ENCODE assay signal across 11 mouse cellular contexts in genomic region chr8:95987011-95987440, GRCm38 (mm10).
DNase-seq lines count a peak whose midpoint lies in the region; ATAC-seq and TF ChIP-seq lines count a peak whose summit lies in the region.
"Had no signal": no experiment of that assay in that cellular context is flagged by ENCODE, and none has a peak within 500 bp of the region (broad histone marks: within the 10 kb centered on the region; RNA-seq: fewer than 3 reads in every experiment).

No protein-coding gene starts in this region.

- H3K4me2 ChIP-seq in kidney, embryonic 15.5 days = peak overlapping the region; percentile 45
- peak overlapping the region; percentile 38 for H3K4me2 ChIP-seq in embryonic facial prominence, embryonic 14.5 days (ENCODE audit: low read depth, low read length)
- no peak overlapping the region for H3K4me2 ChIP-seq in liver, embryonic 11.5 days

- no peak for DNase-seq in kidney, adult 8-10 months
- peak; percentile 9 for DNase-seq in embryonic facial prominence, embryonic 14.5 days (ENCODE audit: low spot score)
- peak; percentile 10 to 17 for DNase-seq in left cerebral cortex, adult 18-20 months (ENCODE audit: low spot score in 2 of 2)
- no peak for DNase-seq in thymus, postnatal 0 days (ENCODE audit: low spot score)
- DNase-seq in gastrocnemius, postnatal 10 days = no peak
- no peak for DNase-seq in liver, embryonic 11.5 days (ENCODE audit: low spot score)
- DNase-seq: cerebellum, adult 9-10 months had no signal

- H3K4me3 ChIP-seq in kidney, embryonic 15.5 days (replicated peaks) = no peak overlapping the region
- peak overlapping the region; percentile 13; the same call in 1 of the 2 replicates for H3K4me3 ChIP-seq in embryonic facial prominence, embryonic 14.5 days (ENCODE audit: low read depth, low read length)
- H3K4me3 ChIP-seq in olfactory bulb, adult 2 months (ENCODE audit: insufficient read depth, low read depth, low read length) = 0 out of 2 replicates have a peak overlapping the region, but pooled peaks have one; percentile 12
- no peak overlapping the region for H3K4me3 ChIP-seq in liver, embryonic 11.5 days (ENCODE audit: low read depth, low read length)

- TF ChIP-seq POLR2A in olfactory bulb, adult 2 months (IDR thresholded peaks at IDR 0.05; ENCODE audit: insufficient read depth, low read depth, low read length) = no peak

- H3K9ac ChIP-seq in kidney, embryonic 15.5 days = no peak overlapping the region
- no peak overlapping the region for H3K9ac ChIP-seq in embryonic facial prominence, embryonic 14.5 days (ENCODE audit: low read depth, low read length)
- H3K9ac ChIP-seq in liver, embryonic 11.5 days (ENCODE audit: low read depth, low read length) = no peak overlapping the region
- H3K9ac ChIP-seq: liver, embryonic 14.5 days had no signal

- ATAC-seq in kidney, embryonic 15.5 days (replicated peaks; ENCODE audit: low FRiP score) = no peak; the same call in 1 of the 2 replicates
- ATAC-seq in embryonic facial prominence, embryonic 14.5 days (ENCODE audit: low read depth) = no peak
- ATAC-seq in liver, embryonic 11.5 days (replicated peaks; ENCODE audit: low FRiP score) = no peak

- no peak for TF ChIP-seq CTCF in olfactory bulb, adult 2 months (IDR thresholded peaks at IDR 0.05; ENCODE audit: insufficient read depth, low read depth, low read length)

- H3K27me3 ChIP-seq in kidney, embryonic 15.5 days = no peaks in the 10 kb centered on the region
- no peaks in the 10 kb centered on the region for H3K27me3 ChIP-seq in embryonic facial prominence, embryonic 14.5 days (replicated peaks; ENCODE audit: control insufficient read depth, insufficient read depth, low read length)
- no peaks in the 10 kb centered on the region for H3K27me3 ChIP-seq in liver, embryonic 11.5 days (replicated peaks; ENCODE audit: control insufficient read depth, insufficient read depth, low read length)

- 19% methylated on average over 10 of the region's 10 CpGs for WGBS in kidney, embryonic 15.5 days
- WGBS in embryonic facial prominence, embryonic 14.5 days = 22% methylated on average over 10 of the region's 10 CpGs
- 8% methylated on average over 10 of the region's 10 CpGs for WGBS in olfactory bulb, adult 2 months
- WGBS in liver, embryonic 11.5 days = 38% methylated on average over 10 of the region's 10 CpGs

- H3K36me3 ChIP-seq in kidney, embryonic 15.5 days = no peaks in the 10 kb centered on the region
- H3K36me3 ChIP-seq in embryonic facial prominence, embryonic 14.5 days (ENCODE audit: control insufficient read depth, insufficient read depth, low read length) = no peaks in the 10 kb centered on the region
- H3K36me3 ChIP-seq in liver, embryonic 11.5 days (ENCODE audit: control insufficient read depth, insufficient read depth, low read length) = no peaks in the 10 kb centered on the region
- H3K36me3 ChIP-seq: G1E had no signal

- H3K9me3 ChIP-seq in kidney, embryonic 15.5 days (replicated peaks) = no peaks in the 10 kb centered on the region
- H3K9me3 ChIP-seq in embryonic facial prominence, embryonic 14.5 days (ENCODE audit: control insufficient read depth, low read length) = no peaks in the 10 kb centered on the region
- no peaks in the 10 kb centered on the region for H3K9me3 ChIP-seq in liver, embryonic 11.5 days (ENCODE audit: control insufficient read depth, low read length)
- H3K9me3 ChIP-seq: G1E had no signal

- no peak overlapping the region for H3K27ac ChIP-seq in kidney, embryonic 15.5 days
- no peak overlapping the region for H3K27ac ChIP-seq in embryonic facial prominence, embryonic 14.5 days (replicated peaks; ENCODE audit: low read depth, low read length)
- no peak overlapping the region for H3K27ac ChIP-seq in olfactory bulb, adult 2 months (ENCODE audit: insufficient read depth, low read depth, low read length)
- H3K27ac ChIP-seq in liver, embryonic 11.5 days (ENCODE audit: low read depth, low read length) = no peak overlapping the region
- H3K27ac ChIP-seq: liver, embryonic 14.5 days had no signal

- 0 out of 2 replicates have a peak, but pooled peaks cover 2% of the 10 kb centered on the region for H3K4me1 ChIP-seq in kidney, embryonic 15.5 days
- H3K4me1 ChIP-seq in embryonic facial prominence, embryonic 14.5 days (ENCODE audit: control insufficient read depth, insufficient read depth, low read length) = no peaks in the 10 kb centered on the region
- H3K4me1 ChIP-seq in olfactory bulb, adult 2 months (ENCODE audit: control insufficient read depth, insufficient read depth, low read length) = peaks cover 5% of the 10 kb centered on the region; the same call in 1 of the 2 replicates
- no peaks in the 10 kb centered on the region for H3K4me1 ChIP-seq in liver, embryonic 11.5 days (replicated peaks; ENCODE audit: control insufficient read depth, insufficient read depth, low read length)

Comparison
In these comparisons a context has a peak if more than half of its experiments do, and no peak if none do; other contexts are left out.
1. H3K4me3 ChIP-seq: peak in embryonic facial prominence, embryonic 14.5 days (single experiment) and olfactory bulb, adult 2 months (single experiment); none in kidney, embryonic 15.5 days (single experiment) and liver, embryonic 11.5 days (single experiment).
2. DNase-seq: peak in embryonic facial prominence, embryonic 14.5 days (single experiment) and left cerebral cortex, adult 18-20 months (2 of 2); none in kidney, adult 8-10 months (0 of 2), thymus, postnatal 0 days (single experiment), gastrocnemius, postnatal 10 days (single experiment) and liver, embryonic 11.5 days (single experiment).